In the genomic region with DNA sequence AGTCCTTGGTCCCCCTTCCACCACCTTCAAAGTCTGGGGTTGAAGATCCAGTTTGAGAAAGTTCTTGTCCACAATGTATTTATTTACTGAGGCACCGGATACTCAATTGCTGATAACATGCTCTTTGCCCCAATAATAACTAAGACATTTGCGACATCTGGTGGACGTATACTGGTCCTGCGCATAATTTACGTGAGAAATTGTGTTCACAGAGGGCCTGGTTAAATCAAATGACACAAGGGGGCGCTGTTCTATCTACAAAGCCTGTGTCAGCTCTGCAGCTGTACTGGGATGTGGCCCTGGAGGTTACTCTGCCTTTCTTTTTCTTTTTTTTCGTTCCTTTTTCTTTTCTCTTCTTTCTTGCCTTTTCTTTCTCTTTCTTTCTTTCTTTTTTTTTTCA, we compare ENCODE assay signal across 9 mouse cellular contexts. TPM values are rescaled to one million over a fixed set of nuclear protein-coding genes. Genes with fewer than 3 reads are reported as not detected.
DNase-seq lines count a peak whose midpoint lies in the region; ATAC-seq and TF ChIP-seq lines count a peak whose summit lies in the region.
"Had no signal": no experiment of that assay in that cellular context is flagged by ENCODE, and none has a peak within 500 bp of the region (broad histone marks: within the 10 kb centered on the region; RNA-seq: fewer than 3 reads in every experiment).

No protein-coding gene starts in this region.

- TF ChIP-seq CTCF in bone marrow macrophage, adult 2 months (IDR thresholded peaks at IDR 0.05; ENCODE audit: low read depth, low read length): peak; percentile 87
- TF ChIP-seq CTCF in layer of hippocampus, adult 2 months (conservative IDR thresholded peaks at IDR 0.05): peak; percentile 95
- peak; percentile 98 for TF ChIP-seq CTCF in lung, postnatal 0 days (IDR thresholded peaks at IDR 0.05)

- H3K9ac ChIP-seq in ES-E14 (ENCODE audit: insufficient read depth, low read depth, low read length, poor library complexity, severe bottlenecking): no peak overlapping the region
- H3K9ac ChIP-seq in embryonic facial prominence, embryonic 15.5 days: no peak overlapping the region
- no peak overlapping the region for H3K9ac ChIP-seq in lung, postnatal 0 days (replicated peaks; ENCODE audit: low read depth)

- H3K4me1 ChIP-seq in ES-E14 (ENCODE audit: control insufficient read depth in 2 of 2, insufficient read depth in 2 of 2, low read length in 2 of 2, poor library complexity in 1 of 2): peaks cover 0 to 8% of the 10 kb centered on the region in 2 experiments; a peak in 1 of 4 replicates
- H3K4me1 ChIP-seq in bone marrow macrophage, adult 2 months (ENCODE audit: control insufficient read depth, insufficient read depth, low read length): peaks cover 6% of the 10 kb centered on the region
- H3K4me1 ChIP-seq in embryonic facial prominence, embryonic 15.5 days: no peaks in the 10 kb centered on the region
- no peaks in the 10 kb centered on the region for H3K4me1 ChIP-seq in lung, postnatal 0 days (ENCODE audit: insufficient read depth, low read depth, low read length)

- no peaks in the 10 kb centered on the region for H3K9me3 ChIP-seq in ES-E14 (ENCODE audit: control insufficient read depth, insufficient read depth, low read depth, low read length)
- H3K9me3 ChIP-seq in embryonic facial prominence, embryonic 15.5 days (replicated peaks): no peaks in the 10 kb centered on the region
- no peaks in the 10 kb centered on the region for H3K9me3 ChIP-seq in lung, postnatal 0 days (ENCODE audit: low read length)

- H3K27me3 ChIP-seq in embryonic facial prominence, embryonic 15.5 days: no peaks in the 10 kb centered on the region
- H3K27me3 ChIP-seq in lung, postnatal 0 days (replicated peaks; ENCODE audit: insufficient read depth, low read length): no peaks in the 10 kb centered on the region

- DNase-seq in ES-E14 (ENCODE audit: low read depth, low spot score): peak; percentile 85
- DNase-seq in heart, postnatal 10 days: peak; percentile 84 to 89
- peak; percentile 73 to 82 for DNase-seq in layer of hippocampus, adult 2 months (ENCODE audit: low spot score in 2 of 2)
- DNase-seq in lung, postnatal 0 days (ENCODE audit: low spot score): peak; percentile 94
- peak; percentile 70 for DNase-seq in right cerebral cortex, adult 18-20 months
- peak; percentile 42 to 64 for DNase-seq in urinary bladder, postnatal 4 days (ENCODE audit: low spot score in 2 of 2)

- TF ChIP-seq EP300 in lung, postnatal 0 days (IDR thresholded peaks at IDR 0.05): no peak

- no peak overlapping the region for H3K27ac ChIP-seq in ES-E14 (ENCODE audit: insufficient read depth, low read depth, low read length, poor library complexity, severe bottlenecking)
- H3K27ac ChIP-seq in bone marrow macrophage, adult 2 months (ENCODE audit: insufficient read depth, low read depth, low read length): no peak overlapping the region
- H3K27ac ChIP-seq in embryonic facial prominence, embryonic 15.5 days (replicated peaks): no peak overlapping the region
- H3K27ac ChIP-seq in layer of hippocampus, adult 2 months: no peak overlapping the region
- no peak overlapping the region for H3K27ac ChIP-seq in lung, postnatal 0 days (ENCODE audit: low read length)
- H3K27ac ChIP-seq: macrophage had no signal

- no peak overlapping the region for H3K4me3 ChIP-seq in ES-E14 (ENCODE audit: insufficient read depth in 1 of 2, low read depth in 1 of 2, low read length in 2 of 2, poor library complexity in 1 of 2, severe bottlenecking in 1 of 2)
- no peak overlapping the region for H3K4me3 ChIP-seq in bone marrow macrophage, adult 2 months (ENCODE audit: insufficient read depth, low read length)
- H3K4me3 ChIP-seq in embryonic facial prominence, embryonic 15.5 days (replicated peaks): no peak overlapping the region
- H3K4me3 ChIP-seq in layer of hippocampus, adult 2 months: no peak overlapping the region
- no peak overlapping the region for H3K4me3 ChIP-seq in lung, postnatal 0 days (ENCODE audit: low read depth, low read length)

- in situ Hi-C loops in ES-E14 (cut with MboI; ENCODE audit: low sequenced_read_pairs in 2 of 2, unreplicated experiment in 2 of 2): loop anchor here (5.0 to 25.0 kb wide), 4 partner anchors 178 to 358 kb away; no protein-coding TSS in a partner anchor

- no peak for TF ChIP-seq POLR2A in bone marrow macrophage, adult 2 months (IDR thresholded peaks at IDR 0.05; ENCODE audit: borderline replicate concordance, low read depth, low read length)

- 0 out of 2 replicates have a peak, but pooled peaks have one; percentile 6 for ATAC-seq in embryonic facial prominence, embryonic 15.5 days (ENCODE audit: insufficient number of reproducible peaks, low FRiP score, low TSS enrichment, low read depth)
- ATAC-seq in lung, postnatal 0 days: peak; percentile 37

- no peaks in the 10 kb centered on the region for H3K36me3 ChIP-seq in ES-E14 (ENCODE audit: control insufficient read depth, insufficient read depth, low read length, poor library complexity, severe bottlenecking)
- no peaks in the 10 kb centered on the region for H3K36me3 ChIP-seq in embryonic facial prominence, embryonic 15.5 days
- no peaks in the 10 kb centered on the region for H3K36me3 ChIP-seq in lung, postnatal 0 days (ENCODE audit: insufficient read depth, low read length)

- 11% methylated on average over 7 of the region's 7 CpGs for WGBS in embryonic facial prominence, embryonic 15.5 days
- WGBS in lung, postnatal 0 days: 7% methylated on average over 7 of the region's 7 CpGs

- intact Hi-C loops in heart, postnatal 10 days (cut with DNase I): loop anchor here (1.0 to 5.0 kb wide), 3 partner anchors 108 to 338 kb away; no protein-coding TSS in a partner anchor

- no peak overlapping the region for H3K4me2 ChIP-seq in embryonic facial prominence, embryonic 15.5 days (replicated peaks)
- no peak overlapping the region for H3K4me2 ChIP-seq in lung, postnatal 0 days (replicated peaks; ENCODE audit: low read depth, low read length)

TF ChIP-seq in ES-E14, 5 proteins besides CTCF, POLR2A, EP300 and RAD21:
- TF ChIP-seq ZC3H11A (IDR thresholded peaks at IDR 0.05; ENCODE audit: borderline replicate concordance, low read depth, low read length) (peak; percentile 99), ZNF384 (IDR thresholded peaks at IDR 0.05; ENCODE audit: low read depth, low read length) (no peak), MAFK (IDR thresholded peaks at IDR 0.05; ENCODE audit: insufficient read depth, low read depth, low read length) (peak; percentile 47; the same call in 1 of the 2 replicates), HCFC1 (IDR thresholded peaks at IDR 0.05; ENCODE audit: borderline replicate concordance, insufficient read depth, low read length) (no peak), CHD2 (IDR thresholded peaks at IDR 0.05; ENCODE audit: low read depth, low read length) (no peak)

RNA-seq across cellular contexts. Expression of gene Cdca7l, which starts 39.2 kb away (rescaled TPM):
- total RNA-seq in ES-E14 (2012; rRNA removed): 20.2 and 20.5 TPM in 2 replicates
- polyA plus RNA-seq in bone marrow macrophage, adult 2 months (2012; ENCODE audit: insufficient read depth, insufficient read length, missing spikeins): 5.8 and 8.7 TPM in 2 replicates
- 30.6 and 32.5 TPM in 2 replicates for polyA plus RNA-seq in embryonic facial prominence, embryonic 15.5 days (2015; fragmentation: Nextera tagmentation; extraction: Ambion mirVana)
- total RNA-seq in heart, postnatal 10 days (2021): 1 to 10 TPM; 2.1 to 2.2 TPM
- total RNA-seq in layer of hippocampus, adult 2 months (2021): 1 to 10 TPM; 1.0 to 1.4 TPM
- 6.7 and 8.8 TPM in 2 replicates for polyA plus RNA-seq in lung, postnatal 0 days (2015; fragmentation: Nextera tagmentation; extraction: Ambion mirVana)
